Mouse (Mus musculus): ENCODE data around the gene Creg2. TPM values are rescaled to one million over a fixed set of nuclear protein-coding genes. Genes with fewer than 3 reads are reported as not detected.

Creg2 gene
- polyA plus RNA-seq (2015; fragmentation: Nextera tagmentation; extraction: Ambion mirVana): 0.37 and 0.39 TPM in 2 replicates

DNA sequence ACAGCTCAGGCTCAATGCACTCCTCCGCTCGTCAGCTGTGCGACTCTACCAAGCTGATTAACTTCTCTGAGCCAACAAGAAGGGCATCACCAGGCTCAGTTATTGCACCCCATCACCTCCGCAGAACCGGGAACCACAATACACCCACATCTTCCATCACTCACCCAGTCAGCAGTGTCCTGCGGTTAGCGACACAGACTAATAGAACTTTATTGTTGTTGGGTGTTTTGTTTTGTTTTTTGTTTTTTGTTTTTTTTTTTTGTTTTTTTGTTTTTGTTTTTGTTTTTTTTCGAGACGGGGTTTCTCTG is at the start of gene Creg2:
Gene Creg2 (minus strand): TSS at position 234 of the 308 bp plus-strand sequence.
- Histone ChIP-seq H3K9me3 (no peaks in the 10 kb centered on the region), H3K36me3 (no peaks in the 10 kb centered on the region), H3K4me1 (replicated peaks) (peaks cover 16% of the 10 kb centered on the region), H3K27me3 (replicated peaks) (peaks cover 23% of the 10 kb centered on the region), H3K9ac (peak within 1 kb of the TSS; percentile 38), H3K4me3 (replicated peaks) (peak within 1 kb of the TSS; percentile 46), H3K4me2 (replicated peaks) (peak within 1 kb of the TSS; percentile 99), H3K27ac (no peak within 1 kb of the TSS)
- ATAC-seq: no peak
- 37% methylated on average over 9 of the region's 9 CpGs for WGBS

DNA sequence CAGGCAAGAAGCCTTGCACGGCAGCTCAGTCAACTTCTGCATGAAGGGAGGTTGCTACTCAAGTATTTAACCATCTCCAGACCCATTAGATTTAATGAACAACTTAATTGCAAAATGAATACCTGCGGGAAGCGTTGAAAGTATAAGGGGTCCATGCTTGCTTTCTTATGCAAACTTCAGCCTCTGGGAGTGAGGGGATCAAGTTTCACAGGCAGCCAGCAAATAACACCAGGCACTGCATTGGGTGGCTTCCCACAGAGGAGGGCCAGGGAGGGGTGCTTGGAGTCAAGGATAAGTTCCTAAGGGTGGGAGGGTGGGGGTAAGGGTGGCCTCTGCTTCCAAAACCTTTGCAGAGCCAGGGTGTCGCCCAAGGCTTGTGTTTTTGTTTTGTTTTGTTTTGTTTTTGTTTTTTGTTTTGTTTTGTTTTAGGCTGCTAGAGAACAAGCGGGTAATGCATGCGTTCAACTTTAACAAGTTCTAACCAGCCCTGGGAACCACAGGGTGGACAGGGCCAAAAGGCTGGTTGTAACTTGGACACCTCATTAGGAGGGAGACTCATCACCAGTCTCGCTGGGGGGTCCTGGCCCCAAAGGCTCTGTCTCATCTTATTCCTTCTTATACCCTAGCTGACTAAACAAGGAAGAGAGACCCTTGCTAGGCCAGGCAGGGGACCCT is 49.5 kb upstream of the Creg2 start:
- ATAC-seq: no peak

DNA sequence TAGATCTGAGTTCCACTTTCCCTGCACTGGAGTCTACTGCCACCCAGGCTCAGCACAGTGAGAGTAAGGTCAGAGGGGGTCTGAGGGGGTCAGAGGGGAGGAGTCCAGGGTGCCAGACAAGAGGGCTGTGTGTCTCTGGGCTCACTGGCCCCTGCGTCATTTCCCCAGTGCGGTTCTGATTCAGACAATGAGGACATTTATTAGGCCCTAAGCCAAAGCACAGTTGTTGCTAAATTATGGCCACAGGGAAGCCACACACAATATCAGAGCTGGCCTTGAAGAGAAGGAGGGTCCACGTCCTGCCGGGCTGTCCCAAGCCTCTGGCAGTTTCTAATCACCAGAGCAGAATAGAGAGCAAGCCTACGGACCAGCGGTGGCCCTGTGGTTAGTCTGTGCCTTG is 47.2 kb upstream of the Creg2 start:
- Histone ChIP-seq H3K36me3 (no peaks in the 10 kb centered on the region), H3K27me3 (replicated peaks) (no peaks in the 10 kb centered on the region), H3K4me1 (replicated peaks) (peaks cover 23% of the 10 kb centered on the region), H3K9me3 (no peaks in the 10 kb centered on the region), H3K9ac (no peak overlapping the region), H3K4me3 (replicated peaks) (no peak overlapping the region), H3K4me2 (replicated peaks) (no peak overlapping the region), H3K27ac (no peak overlapping the region)
- WGBS: 47% methylated on average over 6 of the region's 6 CpGs
- ATAC-seq: no peak

More for the DNA sequence above, 49.5 kb upstream of the Creg2 start:
- Histone ChIP-seq H3K4me1 (replicated peaks) (peaks cover 17% of the 10 kb centered on the region), H3K9me3 (no peaks in the 10 kb centered on the region), H3K27ac (peak overlapping the region; percentile 15; the same call in 1 of the 2 replicates), H3K36me3 (no peaks in the 10 kb centered on the region), H3K4me3 (replicated peaks) (no peak overlapping the region), H3K4me2 (replicated peaks) (peak overlapping the region; percentile 13; the same call in 1 of the 2 replicates), H3K9ac (no peak overlapping the region), H3K27me3 (replicated peaks) (no peaks in the 10 kb centered on the region)
- WGBS: 29% methylated on average over 7 of the region's 7 CpGs

DNA sequence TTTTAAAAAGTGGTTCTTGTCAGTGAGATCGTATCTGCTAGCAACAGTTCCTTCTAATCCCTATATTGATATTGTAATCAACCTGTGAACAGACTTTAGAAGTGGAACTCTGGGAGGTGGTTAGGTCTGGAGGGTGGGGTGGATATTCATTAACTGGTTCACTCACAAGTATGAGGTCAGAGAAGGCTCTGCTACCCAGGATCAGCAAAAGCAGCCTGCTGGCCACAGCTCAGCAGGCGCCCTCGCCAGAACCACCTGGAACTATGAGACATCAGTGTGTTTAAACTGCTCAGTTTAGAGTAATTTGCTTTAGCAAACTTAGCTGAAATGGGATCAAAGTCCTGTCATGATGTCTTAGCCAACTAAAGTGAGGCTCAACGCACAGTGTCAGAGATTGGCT is 43.9 kb upstream of the Creg2 start:
- Histone ChIP-seq H3K27ac (0 out of 2 replicates have a peak overlapping the region, but pooled peaks have one; percentile 10), H3K9ac (no peak overlapping the region), H3K4me2 (replicated peaks) (no peak overlapping the region; the same call in 1 of the 2 replicates), H3K36me3 (no peaks in the 10 kb centered on the region), H3K4me1 (replicated peaks) (peaks cover 6% of the 10 kb centered on the region; the same call in 1 of the 2 replicates), H3K27me3 (replicated peaks) (no peaks in the 10 kb centered on the region), H3K9me3 (no peaks in the 10 kb centered on the region), H3K4me3 (replicated peaks) (no peak overlapping the region)
- peak; percentile 75 for ATAC-seq
- 40% methylated on average over 4 of the region's 4 CpGs for WGBS

DNA sequence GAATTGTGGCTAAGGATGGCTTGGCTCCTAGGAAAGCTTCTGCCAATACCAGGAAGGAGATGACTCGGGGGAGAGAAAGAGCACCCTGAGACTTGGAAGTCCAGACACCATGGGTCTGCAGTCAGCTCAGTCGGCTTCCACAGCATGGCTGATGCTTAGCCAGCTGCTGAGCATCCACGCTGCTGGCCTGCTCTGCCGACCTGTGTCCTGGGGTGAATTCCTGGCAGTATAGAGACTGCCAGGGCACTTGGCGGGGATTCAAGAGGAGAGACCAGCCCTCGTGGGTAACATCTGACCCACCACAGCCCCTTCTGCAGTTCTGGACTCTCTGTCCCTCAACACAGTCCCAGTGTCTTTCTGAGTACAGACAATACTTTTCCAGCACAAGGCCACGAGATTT is 43.5 kb upstream of the Creg2 start:
- Histone ChIP-seq H3K9ac (no peak overlapping the region), H3K36me3 (no peaks in the 10 kb centered on the region), H3K4me1 (replicated peaks) (peaks cover 6% of the 10 kb centered on the region; the same call in 1 of the 2 replicates), H3K27me3 (replicated peaks) (no peaks in the 10 kb centered on the region), H3K27ac (no peak overlapping the region), H3K9me3 (no peaks in the 10 kb centered on the region), H3K4me2 (replicated peaks) (no peak overlapping the region), H3K4me3 (replicated peaks) (no peak overlapping the region)
- peak; percentile 29; the same call in 1 of the 2 replicates for ATAC-seq
- 47% methylated on average over 7 of the region's 7 CpGs for WGBS

DNA sequence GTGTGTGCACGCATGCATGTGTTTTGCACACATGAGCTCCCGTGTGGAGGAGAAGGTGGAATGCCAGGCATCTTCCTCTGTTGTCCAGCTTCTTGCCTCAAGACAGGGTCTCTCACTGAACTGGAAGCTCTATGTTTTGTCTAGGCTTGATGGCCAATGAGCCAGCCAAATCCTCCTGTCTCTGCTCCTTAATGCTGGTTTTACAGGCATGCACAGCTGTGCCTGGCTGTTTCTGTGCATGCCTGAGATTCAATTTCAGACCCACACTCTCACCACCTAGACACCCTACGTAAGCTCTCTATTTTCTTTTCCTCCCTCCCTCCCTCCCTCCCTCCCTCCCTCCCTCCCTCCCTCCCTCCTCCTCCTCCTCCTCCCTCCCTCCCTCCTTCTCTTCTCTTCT is 40.7 kb upstream of the Creg2 start:
- Histone ChIP-seq H3K9ac (no peak overlapping the region), H3K4me2 (replicated peaks) (no peak overlapping the region), H3K27ac (no peak overlapping the region), H3K4me1 (replicated peaks) (peaks cover 9% of the 10 kb centered on the region; the same call in 1 of the 2 replicates), H3K4me3 (replicated peaks) (no peak overlapping the region), H3K9me3 (no peaks in the 10 kb centered on the region), H3K27me3 (replicated peaks) (no peaks in the 10 kb centered on the region), H3K36me3 (no peaks in the 10 kb centered on the region)
- no peak for ATAC-seq
- 72% methylated on average over 3 of the region's 3 CpGs for WGBS

DNA sequence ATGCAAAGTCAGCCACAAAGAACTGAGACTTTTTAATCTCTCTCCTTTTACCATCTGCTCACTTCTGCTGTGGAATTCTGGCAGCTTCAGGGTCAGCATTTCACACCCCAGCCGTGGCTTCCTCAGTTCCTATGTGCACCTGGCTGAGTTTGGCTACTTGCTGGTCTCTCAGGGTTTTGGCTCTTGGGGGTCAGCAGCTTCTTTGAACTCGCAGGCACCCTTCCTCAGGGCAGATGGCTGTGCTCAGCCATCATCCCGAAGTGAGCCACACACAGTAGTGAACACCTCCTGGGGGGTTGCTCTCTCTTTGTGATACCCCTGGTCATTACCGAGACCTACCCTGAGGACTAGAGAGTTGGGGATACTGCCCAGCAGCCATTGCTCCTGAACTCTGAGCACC is 39.8 kb upstream of the Creg2 start:
- H3K4me2 ChIP-seq (replicated peaks): no peak overlapping the region
- no peaks in the 10 kb centered on the region for H3K9me3 ChIP-seq
- 51% methylated on average over 4 of the region's 4 CpGs for WGBS
- no peaks in the 10 kb centered on the region for H3K36me3 ChIP-seq
- no peak overlapping the region for H3K9ac ChIP-seq
- H3K27me3 ChIP-seq (replicated peaks): no peaks in the 10 kb centered on the region
- ATAC-seq: no peak
- no peak overlapping the region for H3K4me3 ChIP-seq (replicated peaks)
- no peak overlapping the region for H3K27ac ChIP-seq
- peaks cover 9% of the 10 kb centered on the region; the same call in 1 of the 2 replicates for H3K4me1 ChIP-seq (replicated peaks)

DNA sequence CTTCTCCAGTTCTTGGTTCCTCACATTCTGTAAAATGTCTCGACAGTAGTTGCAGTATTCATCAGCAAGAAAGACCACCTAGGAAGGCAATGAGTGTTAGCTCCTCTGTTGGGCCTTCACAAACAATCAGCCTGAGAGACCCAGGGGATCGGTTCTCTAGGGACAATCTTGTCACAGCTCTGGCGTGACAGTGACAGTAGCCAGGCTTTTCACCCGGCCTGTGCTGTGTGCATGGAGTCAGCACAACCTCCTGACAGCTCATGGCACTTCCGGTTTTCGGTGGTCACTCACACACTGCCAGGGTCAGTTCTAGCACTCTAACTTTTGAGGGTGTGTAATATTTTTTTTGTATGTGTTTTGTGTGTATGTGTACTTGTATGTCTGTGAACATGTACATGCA is 37.3 kb upstream of the Creg2 start:
- 65% methylated on average over 6 of the region's 6 CpGs for WGBS
- Histone ChIP-seq H3K4me3 (replicated peaks) (no peak overlapping the region), H3K27ac (no peak overlapping the region), H3K27me3 (replicated peaks) (no peaks in the 10 kb centered on the region), H3K9ac (no peak overlapping the region), H3K4me1 (replicated peaks) (0 out of 2 replicates have a peak, but pooled peaks cover 3% of the 10 kb centered on the region), H3K9me3 (no peaks in the 10 kb centered on the region), H3K36me3 (no peaks in the 10 kb centered on the region), H3K4me2 (replicated peaks) (no peak overlapping the region)
- ATAC-seq: no peak

DNA sequence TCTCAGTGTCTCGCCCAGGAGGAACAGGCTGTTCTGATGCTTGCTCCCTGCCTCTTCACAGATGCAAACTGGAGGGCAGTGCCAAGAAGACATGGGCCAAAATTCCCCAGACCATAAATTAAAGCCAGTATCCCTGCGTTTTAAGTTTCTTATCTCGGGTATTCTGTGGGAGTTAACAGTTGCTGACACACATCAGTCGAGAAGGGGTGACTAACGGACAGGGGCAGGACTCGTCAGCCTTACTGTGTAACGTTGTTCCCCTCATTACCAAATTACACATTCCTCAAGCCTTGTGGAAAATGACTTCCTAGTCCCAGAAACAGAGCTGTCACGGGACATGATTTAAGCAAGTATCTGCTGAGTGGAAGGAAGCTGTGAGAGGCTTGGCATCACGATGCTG is 36.0 kb upstream of the Creg2 start:
- WGBS: 49% methylated on average over 9 of the region's 9 CpGs
- H3K9ac ChIP-seq: no peak overlapping the region
- no peak overlapping the region for H3K4me2 ChIP-seq (replicated peaks)
- ATAC-seq: no peak
- H3K4me1 ChIP-seq (replicated peaks): 0 out of 2 replicates have a peak, but pooled peaks cover 3% of the 10 kb centered on the region
- no peak overlapping the region for H3K27ac ChIP-seq
- H3K36me3 ChIP-seq: no peaks in the 10 kb centered on the region
- no peaks in the 10 kb centered on the region for H3K27me3 ChIP-seq (replicated peaks)
- no peak overlapping the region for H3K4me3 ChIP-seq (replicated peaks)
- H3K9me3 ChIP-seq: no peaks in the 10 kb centered on the region

DNA sequence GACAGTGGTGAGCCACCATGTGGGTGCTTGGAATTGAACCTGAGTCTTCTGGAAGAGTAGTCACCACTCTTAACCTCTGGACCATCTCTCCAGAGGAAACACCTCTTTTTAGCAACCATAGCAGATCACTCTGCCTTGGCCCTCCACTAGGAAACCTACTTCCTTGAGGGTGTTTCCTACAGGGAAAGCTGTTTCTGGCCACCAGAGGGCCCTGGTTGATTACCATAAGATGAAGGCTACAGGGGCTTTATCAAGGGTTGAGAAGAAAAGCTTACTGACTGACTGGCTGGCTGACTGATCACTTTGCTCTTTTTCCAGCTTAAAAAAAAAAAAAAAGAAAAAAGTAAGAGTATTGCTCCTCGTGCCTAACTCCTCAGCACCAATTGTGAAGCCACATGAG is 34.6 kb upstream of the Creg2 start:
- no peak overlapping the region for H3K9ac ChIP-seq
- ATAC-seq: peak; percentile 90
- H3K27me3 ChIP-seq (replicated peaks): no peaks in the 10 kb centered on the region
- WGBS: 9% methylated on average over 1 of the region's 1 CpGs
- no peak overlapping the region for H3K4me2 ChIP-seq (replicated peaks)
- no peak overlapping the region for H3K4me3 ChIP-seq (replicated peaks)
- no peak overlapping the region for H3K27ac ChIP-seq
- H3K9me3 ChIP-seq: no peaks in the 10 kb centered on the region
- 0 out of 2 replicates have a peak, but pooled peaks cover 3% of the 10 kb centered on the region for H3K4me1 ChIP-seq (replicated peaks)
- H3K36me3 ChIP-seq: no peaks in the 10 kb centered on the region

DNA sequence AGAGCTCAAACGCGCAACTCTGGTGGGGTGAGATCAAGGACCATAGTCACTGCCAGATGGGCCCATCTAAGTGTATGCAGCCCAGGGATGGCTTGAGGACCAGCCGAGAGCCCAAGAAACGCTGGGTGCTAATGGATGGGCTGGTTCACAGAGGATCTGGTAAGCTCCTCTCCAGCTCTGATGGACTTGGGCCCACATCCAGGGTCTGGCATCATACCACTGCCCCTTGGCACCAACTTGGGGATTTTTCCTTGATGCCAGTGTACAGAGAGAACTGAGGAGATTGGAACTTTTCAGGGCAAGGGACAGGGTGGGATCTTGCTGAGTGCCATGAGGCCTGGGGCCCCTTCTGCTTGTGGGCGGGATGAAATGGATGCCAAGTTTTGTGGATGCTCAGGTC is 30.4 kb upstream of the Creg2 start:
- no peaks in the 10 kb centered on the region for H3K27me3 ChIP-seq (replicated peaks)
- WGBS: 93% methylated on average over 5 of the region's 5 CpGs
- H3K4me3 ChIP-seq (replicated peaks): no peak overlapping the region
- H3K4me1 ChIP-seq (replicated peaks): no peaks in the 10 kb centered on the region
- no peak for ATAC-seq
- H3K4me2 ChIP-seq (replicated peaks): no peak overlapping the region
- H3K9ac ChIP-seq: no peak overlapping the region
- H3K27ac ChIP-seq: no peak overlapping the region
- no peaks in the 10 kb centered on the region for H3K9me3 ChIP-seq
- no peaks in the 10 kb centered on the region for H3K36me3 ChIP-seq

DNA sequence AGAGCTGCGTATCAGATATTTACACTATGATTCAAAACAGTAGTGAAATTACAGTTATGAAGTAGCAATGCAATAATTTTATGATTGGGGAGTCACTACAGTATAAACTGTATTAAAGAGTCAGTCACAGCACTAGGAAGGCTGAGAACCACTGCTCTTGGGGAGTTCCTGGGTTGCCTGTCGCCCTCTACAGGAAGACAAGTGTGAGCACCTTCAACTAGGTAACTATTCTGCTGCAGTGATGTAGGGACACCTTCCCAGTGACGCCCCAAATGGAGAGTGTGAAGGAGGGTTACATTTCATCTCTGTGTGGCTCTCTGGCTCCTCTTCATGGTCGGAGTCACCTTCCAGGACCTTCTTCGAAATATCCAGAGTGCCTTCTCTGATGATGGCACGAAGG is 29.3 kb upstream of the Creg2 start:
- Histone ChIP-seq H3K4me3 (replicated peaks) (no peak overlapping the region), H3K9me3 (no peaks in the 10 kb centered on the region), H3K36me3 (no peaks in the 10 kb centered on the region), H3K27ac (no peak overlapping the region), H3K27me3 (replicated peaks) (no peaks in the 10 kb centered on the region), H3K4me2 (replicated peaks) (no peak overlapping the region), H3K4me1 (replicated peaks) (no peaks in the 10 kb centered on the region), H3K9ac (no peak overlapping the region)
- 70% methylated on average over 6 of the region's 6 CpGs for WGBS
- ATAC-seq: no peak

DNA sequence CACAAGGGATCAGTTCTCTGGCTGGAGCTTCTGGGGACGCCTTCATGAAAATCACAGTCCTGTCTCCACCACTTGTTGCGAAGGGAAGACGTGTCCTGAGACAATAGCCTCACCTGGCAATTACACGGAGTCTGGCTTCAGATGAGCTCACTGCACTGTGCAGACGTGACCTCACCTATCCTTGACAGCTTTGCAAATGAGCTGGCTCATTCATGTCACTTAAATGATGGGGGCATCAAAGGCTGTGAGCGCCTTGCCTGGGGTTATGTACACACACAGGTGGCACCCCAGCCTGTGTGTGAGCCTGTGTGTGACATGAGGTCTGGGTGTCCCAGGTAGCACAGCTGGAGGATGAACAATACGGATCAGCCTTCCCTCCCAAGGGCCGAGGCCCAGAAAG is 27.6 kb upstream of the Creg2 start:
- Histone ChIP-seq H3K27me3 (replicated peaks) (no peaks in the 10 kb centered on the region), H3K27ac (no peak overlapping the region), H3K4me3 (replicated peaks) (no peak overlapping the region), H3K4me2 (replicated peaks) (no peak overlapping the region), H3K9me3 (no peaks in the 10 kb centered on the region), H3K36me3 (no peaks in the 10 kb centered on the region), H3K9ac (no peak overlapping the region), H3K4me1 (replicated peaks) (no peaks in the 10 kb centered on the region)
- WGBS: 61% methylated on average over 8 of the region's 8 CpGs
- no peak for ATAC-seq
